Mouse (Mus musculus): ENCODE data around the gene Dnajb14.
"Not testable (repeated sequence)": the region's sequence is repeated elsewhere in the genome, so short reads cannot be mapped to it uniquely, and the experiment has no call there.

Gene Dnajb14

DNA sequence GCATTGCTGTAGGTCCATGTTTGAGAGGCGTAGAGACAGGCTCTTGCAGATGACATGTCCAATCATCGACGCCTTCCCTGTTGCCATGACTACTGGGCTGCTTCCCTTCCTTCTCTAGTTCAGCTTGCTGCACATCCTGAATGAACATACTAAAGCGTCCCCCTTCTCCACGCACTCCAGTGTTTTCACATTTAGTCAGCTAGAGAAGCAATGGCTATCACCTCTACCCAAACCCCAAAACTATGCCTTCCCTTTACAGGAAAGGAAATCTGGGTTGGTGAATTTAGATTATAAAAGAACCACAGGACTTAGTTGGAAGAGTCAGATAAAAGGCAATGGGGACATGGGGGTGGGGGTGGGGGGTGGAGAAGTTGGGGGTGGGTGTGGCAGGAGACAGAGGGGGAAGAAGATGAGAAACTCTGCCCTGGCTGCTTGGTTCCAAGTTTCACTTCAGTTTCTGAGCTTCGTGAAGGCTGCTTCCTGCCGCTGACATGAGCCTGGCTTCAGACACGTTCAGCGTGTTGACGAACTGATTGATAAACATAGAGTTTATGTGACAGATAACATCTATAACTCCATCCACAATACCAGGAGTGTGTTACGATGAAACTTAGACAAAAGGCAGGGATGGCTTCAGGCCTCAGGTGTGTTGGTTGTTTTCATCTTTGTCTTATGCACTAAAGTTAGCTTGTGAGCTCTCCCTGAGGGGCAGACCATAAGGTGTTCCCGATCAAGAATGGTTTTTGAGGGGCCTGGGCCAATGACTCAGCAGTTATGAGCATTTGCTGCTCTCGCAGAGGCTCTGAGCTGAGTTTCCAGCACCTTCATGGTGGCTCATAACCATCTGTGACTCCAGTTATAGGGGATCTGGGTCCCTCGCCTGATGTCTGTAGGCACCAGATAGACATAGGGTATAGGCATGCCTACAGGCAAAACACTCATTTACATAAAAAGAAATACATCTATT lies 85.7 kb downstream of the Dnajb14 start:
- no peak for DNase-seq (ENCODE audit: low spot score)

- DNase-seq (ENCODE audit: low spot score) = no peak
Observed at GRCm38 (mm10) chr3:137954256-137954916, 86.9 kb downstream of the Dnajb14 start.

DNA sequence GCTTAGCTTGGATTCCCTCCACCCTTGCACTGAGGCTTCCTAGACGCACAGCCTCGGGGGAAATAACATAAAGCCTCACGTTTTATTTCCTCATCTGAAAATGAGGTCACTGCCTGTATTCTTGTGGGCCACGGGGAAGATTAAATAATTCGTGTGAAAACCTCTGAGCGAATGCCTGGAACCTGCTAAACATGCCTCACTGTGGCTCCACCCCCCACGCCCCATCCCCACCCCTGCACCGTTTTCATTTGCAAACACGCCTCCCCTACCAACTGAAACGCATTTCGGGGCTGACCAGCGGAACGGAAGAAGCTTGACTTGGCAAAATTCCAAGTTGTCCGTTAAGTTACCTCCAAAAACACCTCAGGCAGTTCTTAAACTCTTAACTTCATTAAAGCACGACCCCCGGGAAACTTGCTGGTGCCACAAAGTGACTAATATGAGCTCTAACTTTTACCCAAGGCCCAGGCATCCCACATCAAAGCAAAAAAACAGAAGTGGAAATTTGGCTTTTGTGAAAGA lies 88.1 kb downstream of the Dnajb14 start:
- no peak for DNase-seq (ENCODE audit: low spot score)

- DNase-seq (ENCODE audit: low spot score) = no peak
Observed at GRCm38 (mm10) chr3:137957864-137958263, 90.4 kb downstream of the Dnajb14 start.

GRCm38 (mm10) chr3:137958352-137958751 lies 90.9 kb downstream of the Dnajb14 start:
- DNase-seq (ENCODE audit: low spot score) = no peak

- no peak for DNase-seq (ENCODE audit: low spot score)
Observed at GRCm38 (mm10) chr3:137959456-137959855, 92.0 kb downstream of the Dnajb14 start.

DNA sequence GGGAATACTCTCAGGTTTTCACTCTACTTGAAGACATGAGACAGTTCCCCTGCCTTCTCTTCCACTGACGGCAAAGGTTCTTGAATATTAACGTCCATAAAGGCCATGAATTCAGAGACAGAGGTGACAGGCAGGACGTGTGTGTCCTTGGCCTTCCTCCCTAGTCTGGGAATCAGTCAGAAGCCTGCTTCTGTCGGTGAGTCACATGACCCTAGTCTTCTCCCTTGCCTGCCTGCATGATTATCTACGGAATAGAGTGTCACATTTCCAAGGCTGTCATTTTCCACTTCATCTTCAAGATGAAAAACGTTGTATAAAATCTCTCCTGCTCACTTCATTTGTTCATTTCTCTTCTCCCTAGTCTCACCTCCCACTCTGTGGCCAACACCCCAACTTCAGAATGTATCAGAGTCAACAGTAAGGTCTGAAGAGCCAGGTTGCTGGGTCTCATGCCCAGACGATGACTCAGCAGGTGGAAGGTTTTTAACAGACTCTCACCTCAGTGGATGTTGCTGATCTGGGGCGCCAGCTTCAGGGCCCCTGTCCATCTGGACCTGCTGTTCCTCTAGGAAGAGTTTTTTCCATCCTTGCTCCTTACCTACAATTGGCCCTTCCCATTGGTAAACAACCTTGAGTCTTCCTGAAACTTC lies 94.4 kb downstream of the Dnajb14 start:
- no peak for DNase-seq (ENCODE audit: low spot score)

DNA sequence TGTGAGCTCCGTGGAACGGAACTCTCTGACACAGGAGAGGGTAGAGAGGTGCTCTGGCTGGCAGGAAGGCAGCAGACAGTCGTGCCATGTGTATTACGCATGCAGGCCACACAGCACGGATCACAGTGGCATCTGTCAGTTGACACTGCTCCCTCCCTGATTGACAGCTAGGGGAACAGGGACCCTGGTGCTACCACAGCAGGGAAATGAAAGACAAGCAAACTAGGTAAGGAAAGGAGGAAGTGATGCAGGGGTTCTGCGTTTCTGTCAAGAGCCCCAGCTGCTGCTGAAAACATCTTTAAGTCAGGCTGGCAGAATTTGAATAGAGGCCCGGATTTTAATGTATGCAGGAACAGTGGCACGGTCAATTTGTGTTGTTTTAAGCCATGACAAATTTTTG lies 96.0 kb downstream of the Dnajb14 start:
- DNase-seq (ENCODE audit: low spot score) = no peak

GRCm38 (mm10) chr3:137964014-137964413 lies 96.5 kb downstream of the Dnajb14 start:
- DNase-seq (ENCODE audit: low spot score) = not testable (repeated sequence)

Data from ovary, postnatal 36 days (tissue).